Mouse (Mus musculus) bone marrow macrophage, adult 2 months (primary cell): ENCODE data around the gene 4933428G20Rik.

Source experiments
- CTCF ChIP-seq: IDR thresholded peaks from 2 replicates; pipeline ENCODE4 v1.5.1; 2012; ENCODE audit warnings: low read depth, mild to moderate bottlenecking, low read length, moderate library complexity
- POLR2A ChIP-seq: IDR thresholded peaks from 2 replicates; pipeline ENCODE4 v1.6.1; 2012; ENCODE audit warnings: mild to moderate bottlenecking, low read depth, low read length, borderline replicate concordance

DNA sequence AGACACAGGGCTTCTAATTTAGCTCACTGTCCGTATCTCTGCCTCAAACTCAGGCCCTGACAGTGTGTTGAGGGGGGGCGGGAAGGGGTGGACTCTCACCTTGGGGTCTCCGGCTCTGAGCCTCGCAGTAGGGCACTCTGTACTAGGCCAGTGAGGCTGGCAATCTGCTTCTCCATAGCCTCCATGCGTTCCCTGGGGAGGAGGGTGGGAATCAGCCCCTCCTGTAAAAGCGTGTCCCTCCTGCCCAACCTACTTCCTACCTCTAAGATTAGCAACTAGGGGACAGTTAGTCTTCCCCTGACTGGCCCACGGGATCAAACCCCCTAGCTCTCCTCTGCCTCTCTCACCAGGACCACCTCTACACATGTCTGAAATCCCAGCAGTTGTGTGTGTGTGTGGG, 33.5 kb upstream of the 4933428G20Rik start:
- TF ChIP-seq POLR2A (no peak), CTCF (no peak)
